Mouse (Mus musculus): Measurements from ENCODE around the gene Glcci1. TPM values are rescaled to one million over a fixed set of nuclear protein-coding genes. Genes with fewer than 3 reads are reported as not detected.

Gene Glcci1
- polyA plus RNA-seq, 1 experiment: 16.5 TPM

- DNase-seq (ENCODE audit: low read depth): no peak
- no peak for TF ChIP-seq POLR2A (IDR thresholded peaks at IDR 0.05; ENCODE audit: borderline replicate concordance, extremely low read depth, insufficient read depth, insufficient read length, poor library complexity, severe bottlenecking)
- no peak for TF ChIP-seq CTCF (IDR thresholded peaks at IDR 0.05; ENCODE audit: borderline replicate concordance, extremely low read depth, insufficient read depth, insufficient read length)
These were observed 51.3 kb downstream of the Glcci1 start for GRCm38 (mm10) chr6:8560682-8561081.

- no peak for DNase-seq (ENCODE audit: low read depth)
These were observed 73.0 kb downstream of the Glcci1 start for GRCm38 (mm10) chr6:8582377-8582776.

GRCm38 (mm10) chr6:8583892-8584291, 74.5 kb downstream of the Glcci1 start:
- no peak for DNase-seq (ENCODE audit: low read depth)
- TF ChIP-seq POLR2A (IDR thresholded peaks at IDR 0.05; ENCODE audit: borderline replicate concordance, extremely low read depth, insufficient read depth, insufficient read length, poor library complexity, severe bottlenecking): no peak
- TF ChIP-seq CTCF (IDR thresholded peaks at IDR 0.05; ENCODE audit: borderline replicate concordance, extremely low read depth, insufficient read depth, insufficient read length): no peak

More at GRCm38 (mm10) chr6:8582377-8582776, 73.0 kb downstream of the Glcci1 start:
- TF ChIP-seq POLR2A (IDR thresholded peaks at IDR 0.05; ENCODE audit: borderline replicate concordance, extremely low read depth, insufficient read depth, insufficient read length, poor library complexity, severe bottlenecking): no peak
- TF ChIP-seq CTCF (IDR thresholded peaks at IDR 0.05; ENCODE audit: borderline replicate concordance, extremely low read depth, insufficient read depth, insufficient read length): no peak

- TF ChIP-seq CTCF (IDR thresholded peaks at IDR 0.05; ENCODE audit: borderline replicate concordance, extremely low read depth, insufficient read depth, insufficient read length) (no peak), POLR2A (IDR thresholded peaks at IDR 0.05; ENCODE audit: borderline replicate concordance, extremely low read depth, insufficient read depth, insufficient read length, poor library complexity, severe bottlenecking) (no peak)
- no peak for DNase-seq (ENCODE audit: low read depth)
These were observed 82.3 kb downstream of the Glcci1 start for GRCm38 (mm10) chr6:8591665-8592064.

GRCm38 (mm10) chr6:8617369-8617768, 108.0 kb downstream of the Glcci1 start:
- no peak for DNase-seq (ENCODE audit: low read depth)
- TF ChIP-seq CTCF (IDR thresholded peaks at IDR 0.05; ENCODE audit: borderline replicate concordance, extremely low read depth, insufficient read depth, insufficient read length) (no peak), POLR2A (IDR thresholded peaks at IDR 0.05; ENCODE audit: borderline replicate concordance, extremely low read depth, insufficient read depth, insufficient read length, poor library complexity, severe bottlenecking) (no peak)

GRCm38 (mm10) chr6:8619582-8620350, 110.4 kb downstream of the Glcci1 start:
- no peak for DNase-seq (ENCODE audit: low read depth)
- TF ChIP-seq CTCF (IDR thresholded peaks at IDR 0.05; ENCODE audit: borderline replicate concordance, extremely low read depth, insufficient read depth, insufficient read length) (no peak), POLR2A (IDR thresholded peaks at IDR 0.05; ENCODE audit: borderline replicate concordance, extremely low read depth, insufficient read depth, insufficient read length, poor library complexity, severe bottlenecking) (no peak)

GRCm38 (mm10) chr6:8623045-8623444, 113.6 kb downstream of the Glcci1 start:
- DNase-seq (ENCODE audit: low read depth): no peak
- TF ChIP-seq CTCF (IDR thresholded peaks at IDR 0.05; ENCODE audit: borderline replicate concordance, extremely low read depth, insufficient read depth, insufficient read length): no peak
- TF ChIP-seq POLR2A (IDR thresholded peaks at IDR 0.05; ENCODE audit: borderline replicate concordance, extremely low read depth, insufficient read depth, insufficient read length, poor library complexity, severe bottlenecking): no peak

GRCm38 (mm10) chr6:8628226-8628625, 118.8 kb downstream of the Glcci1 start:
- TF ChIP-seq CTCF (IDR thresholded peaks at IDR 0.05; ENCODE audit: borderline replicate concordance, extremely low read depth, insufficient read depth, insufficient read length) (no peak), POLR2A (IDR thresholded peaks at IDR 0.05; ENCODE audit: borderline replicate concordance, extremely low read depth, insufficient read depth, insufficient read length, poor library complexity, severe bottlenecking) (no peak)
- no peak for DNase-seq (ENCODE audit: low read depth)

GRCm38 (mm10) chr6:8628715-8629267, 119.4 kb downstream of the Glcci1 start:
- no peak for DNase-seq (ENCODE audit: low read depth)
- no peak for TF ChIP-seq POLR2A (IDR thresholded peaks at IDR 0.05; ENCODE audit: borderline replicate concordance, extremely low read depth, insufficient read depth, insufficient read length, poor library complexity, severe bottlenecking)
- TF ChIP-seq CTCF (IDR thresholded peaks at IDR 0.05; ENCODE audit: borderline replicate concordance, extremely low read depth, insufficient read depth, insufficient read length): no peak

- TF ChIP-seq POLR2A (IDR thresholded peaks at IDR 0.05; ENCODE audit: borderline replicate concordance, extremely low read depth, insufficient read depth, insufficient read length, poor library complexity, severe bottlenecking): no peak
- no peak for TF ChIP-seq CTCF (IDR thresholded peaks at IDR 0.05; ENCODE audit: borderline replicate concordance, extremely low read depth, insufficient read depth, insufficient read length)
- no peak for DNase-seq (ENCODE audit: low read depth)
These were observed 121.1 kb downstream of the Glcci1 start for GRCm38 (mm10) chr6:8630531-8630930.

- no peak for TF ChIP-seq CTCF (IDR thresholded peaks at IDR 0.05; ENCODE audit: borderline replicate concordance, extremely low read depth, insufficient read depth, insufficient read length)
- no peak for TF ChIP-seq POLR2A (IDR thresholded peaks at IDR 0.05; ENCODE audit: borderline replicate concordance, extremely low read depth, insufficient read depth, insufficient read length, poor library complexity, severe bottlenecking)
- DNase-seq (ENCODE audit: low read depth): no peak
These were observed 122.0 kb downstream of the Glcci1 start for GRCm38 (mm10) chr6:8631362-8631761.

Data from brain, embryonic 14.5 days (tissue).